Mouse (Mus musculus): ENCODE measurements around the gene Nt5c. TPM values are rescaled to one million over a fixed set of nuclear protein-coding genes. Genes with fewer than 3 reads are reported as not detected.
A peak's percentile ranks its signal among the peaks of the same experiment; 100 is the strongest.
"Not testable (repeated sequence)": the region's sequence is repeated elsewhere in the genome, so short reads cannot be mapped to it uniquely, and the experiment has no call there.

Gene Nt5c
- 72.7 and 76.7 TPM in 2 replicates for polyA plus RNA-seq (2015; fragmentation: Nextera tagmentation; extraction: Ambion mirVana)

DNA sequence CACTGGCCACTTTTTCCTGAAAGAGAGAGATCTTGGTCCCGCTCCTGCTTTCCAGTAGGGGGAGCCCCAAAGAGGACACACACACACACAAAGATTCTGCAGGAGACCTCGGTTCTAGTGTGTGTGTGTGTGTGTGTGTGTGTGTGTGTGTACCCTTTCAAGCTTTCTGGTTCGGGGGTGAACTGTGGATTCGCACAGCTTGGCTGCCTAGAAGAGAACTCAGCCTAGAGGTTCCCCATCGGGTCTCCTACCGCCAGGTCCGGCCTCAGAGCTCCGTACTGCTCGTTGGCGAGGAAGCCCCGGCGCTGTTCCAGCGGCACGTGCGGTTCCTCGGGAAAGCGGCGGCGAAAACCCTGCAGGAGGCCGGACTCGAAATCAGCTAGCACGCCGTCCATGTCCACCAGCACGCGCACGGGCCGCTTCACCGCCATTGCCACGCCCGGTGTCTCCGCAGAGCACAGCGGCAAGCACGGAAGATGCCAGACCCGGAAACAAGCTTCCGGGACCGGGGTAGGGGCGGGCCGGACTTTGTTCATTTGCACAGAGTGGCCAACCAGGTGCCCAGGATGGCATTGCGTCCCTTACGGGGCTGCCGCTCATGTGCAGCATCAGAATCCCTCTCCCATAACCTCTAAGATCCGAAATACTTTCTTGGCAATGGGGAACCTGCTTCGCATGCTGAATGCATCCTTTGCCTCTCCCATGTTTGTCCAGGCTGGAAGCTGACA, at the start of gene Nt5c:
Gene Nt5c (minus strand): TSS at position 507 of the 728 bp plus-strand sequence.
- H3K4me3 ChIP-seq (replicated peaks): peak within 1 kb of the TSS; percentile 71
- under 1% methylated on average over 43 of the region's 43 CpGs for WGBS
- peak within 1 kb of the TSS; percentile 66 for H3K9ac ChIP-seq
- peak within 1 kb of the TSS; percentile 86 for H3K4me2 ChIP-seq
- H3K4me1 ChIP-seq: peaks cover 16% of the 10 kb centered on the region
- no peaks in the 10 kb centered on the region for H3K9me3 ChIP-seq (replicated peaks)
- no peaks in the 10 kb centered on the region for H3K27me3 ChIP-seq
- ATAC-seq (replicated peaks; ENCODE audit: low FRiP score): peak; percentile 91
- H3K36me3 ChIP-seq: peaks cover 20% of the 10 kb centered on the region
- peak within 1 kb of the TSS; percentile 90 for H3K27ac ChIP-seq

DNA sequence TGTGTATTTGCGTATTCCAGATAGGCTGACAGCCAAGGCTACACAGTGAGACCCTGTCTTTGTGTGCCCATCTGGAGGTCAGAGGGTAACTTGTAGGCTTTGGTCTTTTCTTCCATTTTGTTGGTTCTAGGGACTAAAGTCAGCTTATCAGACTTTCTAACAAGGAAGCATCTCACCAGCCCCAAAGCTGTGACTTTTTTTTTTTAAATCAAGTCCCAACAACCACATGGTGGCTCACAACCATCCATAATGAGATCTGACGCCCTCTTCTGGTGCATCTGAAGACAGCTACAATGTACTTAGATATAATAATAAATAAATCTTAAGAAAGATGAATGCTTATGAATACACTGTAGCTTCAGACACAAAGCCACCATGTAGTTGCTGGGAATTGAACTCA, 46.4 kb upstream of the Nt5c start:
- 70% methylated on average over 2 of the region's 2 CpGs for WGBS
- H3K27me3 ChIP-seq: no peaks in the 10 kb centered on the region; the same call in 1 of the 2 replicates
- H3K9me3 ChIP-seq (replicated peaks): no peaks in the 10 kb centered on the region
- ATAC-seq (replicated peaks; ENCODE audit: low FRiP score): no peak
- no peak overlapping the region for H3K4me3 ChIP-seq (replicated peaks)
- no peak overlapping the region for H3K4me2 ChIP-seq
- H3K4me1 ChIP-seq: peaks cover 20% of the 10 kb centered on the region
- peaks cover 12% of the 10 kb centered on the region for H3K36me3 ChIP-seq
- H3K9ac ChIP-seq: no peak overlapping the region
- no peak overlapping the region for H3K27ac ChIP-seq

- Histone ChIP-seq H3K4me2 (peak overlapping the region; percentile 65), H3K4me3 (replicated peaks) (peak overlapping the region; percentile 99), H3K9ac (no peak overlapping the region), H3K4me1 (peaks cover 26% of the 10 kb centered on the region), H3K27me3 (no peaks in the 10 kb centered on the region), H3K36me3 (peaks cover 22% of the 10 kb centered on the region), H3K27ac (peak overlapping the region; percentile 100), H3K9me3 (replicated peaks) (no peaks in the 10 kb centered on the region)
- WGBS: 82% methylated on average over 10 of the region's 10 CpGs
- ATAC-seq (replicated peaks; ENCODE audit: low FRiP score): no peak
These were observed 45.4 kb upstream of the Nt5c start for GRCm38 (mm10) chr11:115536856-115537568.

DNA sequence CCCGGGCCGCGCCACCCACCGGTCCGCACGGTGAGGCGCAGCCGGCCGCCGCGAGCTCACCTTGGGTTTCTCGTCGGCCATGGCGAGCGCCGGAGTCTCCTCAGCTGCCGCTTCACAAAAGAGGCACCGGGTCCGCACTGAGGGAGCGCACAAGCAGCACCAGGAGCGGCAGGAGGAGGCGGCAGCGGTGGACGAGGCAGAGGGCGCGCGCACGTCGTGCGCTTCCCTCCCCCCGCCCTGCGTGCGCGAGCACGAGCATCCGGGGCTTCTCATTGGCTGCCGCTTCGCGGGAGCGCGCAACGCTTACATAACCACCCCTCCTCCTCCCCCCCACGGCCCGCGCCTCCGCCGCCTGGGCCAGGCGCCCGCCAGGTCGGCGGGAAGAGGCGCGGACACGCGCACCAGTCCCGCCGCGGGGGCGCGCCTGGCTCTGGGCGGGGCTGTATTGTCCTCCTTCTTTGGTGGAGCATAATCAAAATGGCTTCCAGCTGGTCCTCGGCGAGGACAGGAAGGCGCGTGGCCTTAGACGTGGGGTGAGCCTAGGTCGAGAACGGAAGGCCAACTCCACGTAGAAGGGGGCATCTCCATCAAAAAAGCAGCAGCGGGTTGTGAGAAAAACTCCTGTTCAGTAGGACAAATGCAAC, 44.5 kb upstream of the Nt5c start, which contains the start of gene Sumo2:
Gene Sumo2 (minus strand): TSS at position 239 of the 644 bp plus-strand sequence.
- peaks cover 26% of the 10 kb centered on the region for H3K4me1 ChIP-seq
- peaks cover 31% of the 10 kb centered on the region for H3K36me3 ChIP-seq
- H3K4me3 ChIP-seq (replicated peaks): peak within 1 kb of the TSS; percentile 99
- no peaks in the 10 kb centered on the region for H3K9me3 ChIP-seq (replicated peaks)
- WGBS: under 1% methylated on average over 70 of the region's 70 CpGs
- ATAC-seq (replicated peaks; ENCODE audit: low FRiP score): peak; percentile 93
- peak within 1 kb of the TSS; percentile 99 for H3K9ac ChIP-seq
- peak within 1 kb of the TSS; percentile 100 for H3K27ac ChIP-seq
- no peaks in the 10 kb centered on the region for H3K27me3 ChIP-seq
- H3K4me2 ChIP-seq: peak within 1 kb of the TSS; percentile 65

- H3K9me3 ChIP-seq (replicated peaks): no peaks in the 10 kb centered on the region
- peaks cover 36% of the 10 kb centered on the region for H3K36me3 ChIP-seq
- H3K4me2 ChIP-seq: peak overlapping the region; percentile 65
- WGBS: under 1% methylated on average over 78 of the region's 84 CpGs
- H3K27ac ChIP-seq: peak overlapping the region; percentile 100
- peak; percentile 84 for ATAC-seq (replicated peaks; ENCODE audit: low FRiP score)
- H3K9ac ChIP-seq: peak overlapping the region; percentile 99
- peaks cover 26% of the 10 kb centered on the region for H3K4me1 ChIP-seq
- peak overlapping the region; percentile 99 for H3K4me3 ChIP-seq (replicated peaks)
- H3K27me3 ChIP-seq: no peaks in the 10 kb centered on the region
These were observed 43.9 kb upstream of the Nt5c start for GRCm38 (mm10) chr11:115535401-115536037.

- Histone ChIP-seq H3K9me3 (replicated peaks) (no peaks in the 10 kb centered on the region), H3K4me1 (peaks cover 26% of the 10 kb centered on the region), H3K9ac (peak overlapping the region; percentile 99), H3K27ac (peak overlapping the region; percentile 100), H3K36me3 (peaks cover 43% of the 10 kb centered on the region), H3K4me2 (peak overlapping the region; percentile 65), H3K27me3 (no peaks in the 10 kb centered on the region), H3K4me3 (replicated peaks) (peak overlapping the region; percentile 99)
- WGBS: 4% methylated on average over 11 of the region's 11 CpGs
- no peak for ATAC-seq (replicated peaks; ENCODE audit: low FRiP score)
These were observed 43.2 kb upstream of the Nt5c start for GRCm38 (mm10) chr11:115534759-115535371.

DNA sequence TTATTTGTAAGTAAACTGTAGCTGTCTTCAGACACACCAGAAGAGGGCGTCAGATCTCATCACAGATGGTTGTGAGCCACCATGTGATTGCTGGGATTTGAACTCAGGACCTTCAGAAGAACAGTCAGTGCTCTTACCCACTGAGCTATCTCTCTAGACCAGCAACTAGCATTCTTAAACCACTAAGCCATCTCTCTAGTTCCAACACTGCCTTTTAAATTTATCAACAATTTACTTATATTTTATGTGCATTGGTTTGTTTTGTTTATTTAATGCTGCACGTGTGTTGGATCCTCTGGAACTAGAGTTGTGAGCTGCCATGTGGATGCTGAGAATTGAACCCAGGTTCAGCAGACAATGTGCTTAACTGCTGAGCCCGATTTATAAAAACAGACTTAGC, 34.8 kb upstream of the Nt5c start:
- H3K27me3 ChIP-seq; H3K4me2 ChIP-seq; ATAC-seq (replicated peaks; ENCODE audit: low FRiP score); H3K4me3 ChIP-seq (replicated peaks); H3K4me1 ChIP-seq; H3K9me3 ChIP-seq (replicated peaks); H3K9ac ChIP-seq; H3K27ac ChIP-seq: not testable (repeated sequence)
- 77% methylated on average over 3 of the region's 3 CpGs for WGBS
- H3K36me3 ChIP-seq: peaks cover 92% of the 10 kb centered on the region

- WGBS: 83% methylated on average over 2 of the region's 2 CpGs
These were observed 31.0 kb upstream of the Nt5c start for GRCm38 (mm10) chr11:115522703-115523102.

DNA sequence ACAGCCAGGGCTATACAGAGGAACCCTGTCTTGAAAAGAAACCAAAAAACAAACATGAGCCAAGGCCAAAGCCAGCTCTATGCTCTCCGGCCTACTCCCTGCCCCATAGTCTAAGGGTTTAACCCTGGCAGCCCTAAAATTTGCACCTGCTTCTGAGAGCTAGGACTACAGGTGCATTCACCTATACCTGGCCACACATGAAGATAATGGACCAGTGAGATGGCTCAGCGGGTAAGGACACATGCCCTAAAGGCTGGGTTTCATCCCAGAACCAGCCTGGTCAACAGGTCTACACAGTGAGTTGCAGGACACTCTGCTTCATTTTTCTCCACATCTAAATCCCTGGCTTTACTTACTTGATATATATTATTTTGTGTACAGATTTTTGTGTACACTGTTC, 30.6 kb upstream of the Nt5c start:
- peaks cover 4% of the 10 kb centered on the region; the same call in 1 of the 2 replicates for H3K4me1 ChIP-seq
- no peak for ATAC-seq (replicated peaks; ENCODE audit: low FRiP score)
- no peaks in the 10 kb centered on the region for H3K27me3 ChIP-seq
- no peak overlapping the region for H3K4me3 ChIP-seq (replicated peaks)
- WGBS: 93% methylated on average over 2 of the region's 2 CpGs
- H3K36me3 ChIP-seq: peaks cover 53% of the 10 kb centered on the region
- H3K9me3 ChIP-seq (replicated peaks): no peaks in the 10 kb centered on the region
- no peak overlapping the region for H3K4me2 ChIP-seq
- no peak overlapping the region for H3K27ac ChIP-seq
- H3K9ac ChIP-seq: no peak overlapping the region

More at GRCm38 (mm10) chr11:115522703-115523102, 31.0 kb upstream of the Nt5c start:
- ATAC-seq (replicated peaks; ENCODE audit: low FRiP score): no peak
- no peak overlapping the region for H3K27ac ChIP-seq
- H3K36me3 ChIP-seq: peaks cover 57% of the 10 kb centered on the region
- no peak overlapping the region for H3K4me2 ChIP-seq
- H3K27me3 ChIP-seq: no peaks in the 10 kb centered on the region
- H3K9me3 ChIP-seq (replicated peaks): no peaks in the 10 kb centered on the region
- peaks cover 4% of the 10 kb centered on the region; the same call in 1 of the 2 replicates for H3K4me1 ChIP-seq
- no peak overlapping the region for H3K9ac ChIP-seq
- no peak overlapping the region for H3K4me3 ChIP-seq (replicated peaks)

DNA sequence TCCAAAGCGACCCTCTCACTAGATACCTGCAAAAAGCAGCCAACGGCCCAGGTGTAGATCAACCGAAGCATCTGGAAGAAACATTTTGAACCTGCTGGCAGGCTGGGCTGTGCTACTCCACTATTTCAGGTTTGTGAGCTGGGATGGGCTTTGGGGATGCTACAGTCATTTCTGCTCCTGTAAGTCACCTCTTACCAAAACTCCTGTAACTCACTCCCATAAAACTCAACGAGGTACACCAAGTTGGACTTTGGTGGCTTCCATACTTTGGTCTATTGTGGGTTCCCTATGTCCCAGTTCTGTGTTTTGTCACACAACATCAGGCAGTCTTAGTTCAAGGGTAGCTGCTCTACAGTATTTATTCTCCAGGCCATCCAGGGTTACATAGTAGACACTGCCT, 29.4 kb upstream of the Nt5c start:
- Histone ChIP-seq H3K27ac (no peak overlapping the region), H3K4me1 (peaks cover 4% of the 10 kb centered on the region; the same call in 1 of the 2 replicates), H3K4me3 (replicated peaks) (no peak overlapping the region), H3K4me2 (no peak overlapping the region), H3K27me3 (no peaks in the 10 kb centered on the region), H3K36me3 (peaks cover 41% of the 10 kb centered on the region), H3K9ac (no peak overlapping the region), H3K9me3 (replicated peaks) (no peaks in the 10 kb centered on the region)
- 82% methylated on average over 4 of the region's 4 CpGs for WGBS
- no peak for ATAC-seq (replicated peaks; ENCODE audit: low FRiP score)

DNA sequence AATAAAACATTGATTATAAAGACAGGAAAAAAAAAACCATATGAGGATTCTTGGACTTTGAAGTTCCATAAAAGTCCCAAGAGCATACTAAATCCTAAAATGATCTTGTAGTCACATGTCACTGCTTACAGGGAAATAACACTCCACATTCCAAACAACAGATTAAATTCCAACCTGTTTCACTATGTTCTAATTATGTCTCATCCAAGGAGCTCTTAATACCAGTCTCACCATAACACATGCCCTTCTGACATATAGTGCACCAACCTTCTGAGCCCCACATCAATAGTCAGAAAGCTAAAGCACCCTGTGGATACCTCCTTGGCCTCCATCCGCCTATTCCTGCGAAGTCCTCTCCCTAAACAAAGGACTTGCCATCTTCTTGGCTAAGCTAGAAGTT, 28.6 kb upstream of the Nt5c start:
- Histone ChIP-seq H3K27ac (no peak overlapping the region), H3K9me3 (replicated peaks) (no peaks in the 10 kb centered on the region), H3K36me3 (peaks cover 32% of the 10 kb centered on the region), H3K27me3 (no peaks in the 10 kb centered on the region), H3K9ac (no peak overlapping the region), H3K4me1 (peaks cover 4% of the 10 kb centered on the region; the same call in 1 of the 2 replicates), H3K4me2 (no peak overlapping the region), H3K4me3 (replicated peaks) (no peak overlapping the region)
- ATAC-seq (replicated peaks; ENCODE audit: low FRiP score): no peak
- WGBS: 89% methylated on average over 2 of the region's 2 CpGs

Measured in kidney, embryonic 15.5 days (tissue).